Mouse (Mus musculus) testis, postnatal 14 days (tissue): ENCODE data around the gene Uhrf1bp1l.
A peak's percentile ranks its signal among the peaks of the same experiment; 100 is the strongest.

Experiments
- DNase-seq: peaks from one replicate; pipeline ENCODE4 v3.0.0; 2021; ENCODE audit warnings: low spot score

The Uhrf1bp1l gene

GRCm38 (mm10) chr10:89746581-89746980 is 1.8 kb downstream of the Uhrf1bp1l start:
- DNase-seq = no peak

DNA sequence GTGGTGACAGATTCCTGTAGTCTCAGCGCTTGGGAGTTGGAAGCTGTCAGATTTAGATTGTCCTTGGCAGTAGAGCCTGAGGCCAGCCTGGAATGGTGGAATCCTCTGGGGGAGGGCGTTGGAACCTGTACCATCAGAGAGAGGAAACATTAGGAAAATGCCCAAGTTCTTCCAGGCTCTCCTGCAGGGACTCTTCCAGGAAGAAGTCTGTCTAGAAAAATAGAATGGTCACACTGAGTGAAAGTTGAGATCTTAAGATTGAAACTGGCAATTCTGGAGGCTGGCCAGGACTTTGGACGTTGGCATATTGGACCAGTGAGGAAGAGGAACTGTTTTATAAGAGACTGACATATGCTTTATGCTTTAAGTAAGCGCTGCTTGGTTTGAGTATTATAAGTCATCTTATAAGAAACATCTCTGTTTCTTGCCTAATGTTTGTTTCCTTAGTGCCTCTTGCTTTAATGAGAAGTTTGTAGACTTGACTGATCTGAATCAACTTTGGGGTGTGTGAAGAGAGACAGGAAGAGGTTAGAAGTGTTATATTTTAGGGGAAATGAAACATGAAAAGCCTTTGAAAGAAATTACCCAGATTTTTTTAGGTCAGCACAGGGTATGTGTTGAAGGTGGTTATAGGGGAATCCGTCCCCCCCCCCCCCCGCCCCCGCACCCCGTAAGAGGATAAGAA is 2.6 kb downstream of the Uhrf1bp1l start:
- no peak for DNase-seq

DNA sequence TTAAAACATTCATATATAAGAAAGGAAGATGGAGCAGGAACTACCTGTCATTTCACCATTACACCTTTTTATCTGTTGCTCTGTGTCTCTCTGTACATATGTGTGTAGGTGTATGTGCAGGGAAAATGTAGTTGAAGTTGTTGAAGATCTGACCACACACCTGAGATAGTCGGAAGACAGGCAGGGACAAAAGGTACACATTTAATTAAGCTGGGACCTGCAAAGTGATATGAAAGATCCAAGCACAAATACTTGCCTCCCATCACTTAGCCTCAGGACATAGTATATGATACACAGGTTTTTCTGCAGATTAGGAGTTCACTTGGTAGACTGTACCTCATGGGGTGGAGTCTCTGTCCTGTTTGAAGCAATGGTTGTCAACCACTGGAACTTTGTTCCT is 3.1 kb downstream of the Uhrf1bp1l start:
- DNase-seq = no peak

- no peak for DNase-seq
These were observed 3.8 kb downstream of the Uhrf1bp1l start for GRCm38 (mm10) chr10:89748619-89749018.

DNA sequence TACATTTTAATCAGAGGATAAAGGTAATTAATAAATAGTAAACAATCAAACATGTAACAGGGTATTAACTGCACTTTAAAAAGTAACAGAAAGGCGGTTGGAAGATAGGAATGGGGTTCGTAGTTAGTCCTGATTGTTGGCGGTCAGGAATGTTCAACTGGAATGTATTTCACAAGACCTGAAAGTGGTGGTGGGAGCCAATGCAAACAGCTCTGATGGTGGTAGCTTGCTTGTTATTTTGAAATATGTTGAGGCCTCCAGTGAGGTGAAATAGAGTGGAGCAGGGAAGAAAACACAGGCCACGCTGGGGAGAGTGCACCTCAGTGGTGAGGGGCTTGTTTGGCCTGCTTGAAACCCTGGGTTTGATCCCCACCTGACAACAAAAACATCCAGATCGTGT is 6.3 kb downstream of the Uhrf1bp1l start:
- no peak for DNase-seq

- no peak for DNase-seq
These were observed 10.4 kb downstream of the Uhrf1bp1l start for GRCm38 (mm10) chr10:89755231-89755630.

DNA sequence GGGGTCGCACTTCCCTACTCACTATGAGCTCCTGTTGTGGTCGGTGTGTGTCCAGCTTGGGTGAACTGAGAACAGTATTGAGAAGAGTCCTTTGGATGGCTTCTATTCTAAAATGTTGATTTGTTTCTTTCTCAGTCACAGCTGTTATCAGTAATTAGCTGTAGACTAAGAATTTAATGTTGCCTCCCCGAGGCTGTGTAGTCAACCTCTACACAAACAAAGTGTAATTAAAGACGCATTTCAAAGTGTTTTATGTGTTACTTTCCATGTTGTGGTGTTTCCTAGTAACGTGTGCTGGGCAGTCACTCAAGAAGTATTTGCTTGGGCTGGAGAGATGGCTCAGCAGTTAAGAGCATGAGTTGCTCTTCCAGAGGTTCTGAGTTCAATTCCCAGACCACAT is 16.0 kb downstream of the Uhrf1bp1l start:
- no peak for DNase-seq

- DNase-seq = no peak
These were observed 19.8 kb downstream of the Uhrf1bp1l start for GRCm38 (mm10) chr10:89764457-89765121.

DNA sequence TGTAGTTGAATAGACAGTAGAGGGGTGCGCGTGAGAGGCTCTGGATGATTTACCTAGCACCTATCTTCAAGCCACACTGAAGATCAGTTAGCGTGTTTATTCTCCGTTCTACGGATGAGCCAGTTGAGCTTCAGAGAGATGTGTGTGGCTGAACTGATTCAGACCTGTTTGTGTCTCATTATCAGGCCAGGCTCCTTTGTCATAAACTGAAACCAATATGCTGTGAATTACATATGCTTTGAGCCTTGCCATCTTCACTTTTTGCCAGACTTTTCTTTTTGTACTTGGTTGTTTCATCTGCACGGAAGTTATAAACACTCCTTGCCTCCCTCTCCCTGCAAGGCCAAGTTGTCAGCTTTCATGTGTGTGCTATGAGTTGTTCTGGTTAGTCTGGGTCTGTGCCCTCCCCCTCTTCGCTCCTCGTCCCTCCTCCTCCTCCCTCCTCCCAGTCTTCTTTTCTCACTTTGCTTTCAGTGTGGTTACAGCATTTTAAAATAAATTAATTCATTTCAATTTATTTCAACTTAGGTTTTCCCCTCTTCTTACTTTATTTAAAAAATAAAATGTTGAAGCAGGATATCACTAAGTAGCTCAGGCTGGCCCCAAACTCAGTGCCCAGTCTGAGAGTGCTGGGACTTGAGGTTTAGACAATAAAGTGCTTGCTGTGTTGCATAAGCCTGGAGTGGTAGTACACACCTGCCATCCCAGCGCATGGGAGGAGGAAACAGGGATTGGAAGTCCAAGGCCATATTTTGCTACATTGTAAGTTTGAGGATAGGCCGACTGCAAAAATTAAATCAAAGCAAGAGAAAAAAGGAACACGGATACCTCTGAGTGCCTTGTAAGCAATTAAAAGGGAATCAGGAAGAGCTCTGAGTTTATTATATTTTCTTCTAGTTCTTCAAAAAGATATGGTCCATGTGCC is 21.3 kb downstream of the Uhrf1bp1l start:
- peak; percentile 35 for DNase-seq

GRCm38 (mm10) chr10:89768352-89769020 is 23.7 kb downstream of the Uhrf1bp1l start:
- no peak for DNase-seq

GRCm38 (mm10) chr10:89769096-89769495 is 24.3 kb downstream of the Uhrf1bp1l start:
- DNase-seq = no peak

DNA sequence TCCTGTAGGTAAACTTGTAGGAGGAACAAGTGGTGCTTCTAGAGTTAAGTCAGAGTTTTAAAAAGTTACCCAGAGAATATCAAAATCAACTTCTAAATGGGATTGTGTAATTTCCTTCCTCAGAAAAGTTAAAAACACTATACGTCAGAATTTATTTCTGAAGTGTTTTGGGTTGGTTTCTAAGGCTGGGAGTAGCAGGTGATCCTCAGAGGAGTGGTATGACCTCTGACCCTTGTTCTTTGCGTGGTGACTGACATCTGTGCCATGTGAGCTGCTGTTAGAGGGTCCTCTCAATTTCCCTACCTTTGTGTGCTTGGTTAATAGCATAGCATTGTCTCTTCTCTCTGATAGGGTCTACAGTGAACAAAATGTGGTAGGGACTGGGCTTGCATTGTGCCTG is 27.1 kb downstream of the Uhrf1bp1l start:
- DNase-seq = no peak

DNA sequence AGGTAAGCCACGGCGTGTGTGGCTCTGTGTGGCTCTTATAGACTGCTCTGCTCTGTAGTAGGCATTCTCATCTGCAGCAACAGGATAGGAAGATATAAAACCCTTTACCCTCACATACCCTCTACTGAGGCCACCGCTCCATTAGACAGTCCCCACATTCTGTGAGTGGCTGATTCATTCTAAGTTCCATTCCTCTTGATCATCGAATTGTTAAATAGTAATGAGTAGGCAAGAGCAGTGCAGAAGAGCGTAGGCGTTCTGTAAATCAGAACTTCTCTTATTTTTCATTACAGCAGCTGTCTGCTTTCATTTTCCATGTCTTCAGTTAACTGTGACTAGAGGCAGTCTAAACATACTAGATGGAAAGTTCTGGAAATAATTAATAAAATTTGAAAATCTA is 31.2 kb downstream of the Uhrf1bp1l start:
- no peak for DNase-seq

GRCm38 (mm10) chr10:89791870-89792269 is 47.1 kb downstream of the Uhrf1bp1l start:
- DNase-seq = no peak

- no peak for DNase-seq
These were observed 49.3 kb downstream of the Uhrf1bp1l start for GRCm38 (mm10) chr10:89794121-89794520.

GRCm38 (mm10) chr10:89819146-89819545 is 74.4 kb downstream of the Uhrf1bp1l start:
- DNase-seq = no peak

GRCm38 (mm10) chr10:89823906-89824305 is 79.1 kb downstream of the Uhrf1bp1l start:
- DNase-seq = no peak

DNA sequence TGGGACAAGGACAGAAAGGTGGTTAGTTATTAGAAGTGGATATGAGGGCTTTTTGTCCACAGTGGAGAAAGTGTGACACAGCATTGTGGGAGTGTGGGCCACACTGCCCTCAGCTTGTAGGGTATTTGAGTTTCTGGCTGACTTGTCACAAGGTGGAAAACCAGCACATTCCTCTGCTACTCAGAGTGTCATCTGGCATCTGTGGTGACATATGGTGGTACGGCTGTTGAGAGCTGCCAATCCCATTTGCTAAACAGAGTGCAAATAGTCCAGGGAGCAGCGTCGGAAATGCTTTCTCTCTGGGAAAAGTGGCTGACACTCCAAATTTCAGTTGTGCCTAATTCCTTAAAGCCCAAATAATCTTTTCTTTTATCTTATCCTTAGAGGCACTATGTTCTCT is 82.1 kb downstream of the Uhrf1bp1l start:
- no peak for DNase-seq

GRCm38 (mm10) chr10:89832334-89832733 is 87.5 kb downstream of the Uhrf1bp1l start:
- DNase-seq = no peak

- no peak for DNase-seq
These were observed 88.4 kb downstream of the Uhrf1bp1l start for GRCm38 (mm10) chr10:89833166-89833565.

GRCm38 (mm10) chr10:89837476-89837875 is 92.7 kb downstream of the Uhrf1bp1l start:
- DNase-seq = no peak

- no peak for DNase-seq
These were observed 94.0 kb downstream of the Uhrf1bp1l start for GRCm38 (mm10) chr10:89838834-89839233.
